Mouse (Mus musculus) heart, embryonic 13.5 days (tissue): ENCODE measurements around the gene Mamstr. TPM values are rescaled to one million over a fixed set of nuclear protein-coding genes. Genes with fewer than 3 reads are reported as not detected.
"Not testable (repeated sequence)": the region's sequence is repeated elsewhere in the genome, so short reads cannot be mapped to it uniquely, and the experiment has no call there.

Experiments used
- ATAC-seq: fragments of 200-750 bp; cut with Nextera tagmentation; 2 replicates; pipeline ENCODE4 v1.8.0; 2017; ENCODE audit warnings: moderate TSS enrichment; ENCODE audit not compliant: insufficient number of reproducible peaks, low FRiP score, low TSS enrichment; ENCODE audit errors: extremely low read depth
- H3K27ac ChIP-seq: fragments of 300-500 bp; sonication (generic); replicated peaks from 2 replicates; pipeline ENCODE4 v1.5.1; 2015; ENCODE audit warnings: moderate library complexity, mild to moderate bottlenecking, inconsistent platforms
- H3K27me3 ChIP-seq: fragments of 300-500 bp; sonication (generic); replicated peaks from 2 replicates; pipeline ENCODE4 v1.6.1; 2015; ENCODE audit warnings: mild to moderate bottlenecking, inconsistent platforms
- H3K36me3 ChIP-seq: fragments of 300-500 bp; sonication (generic); 2 replicates; pipeline ENCODE4 v1.6.1; 2015; ENCODE audit warnings: mild to moderate bottlenecking, inconsistent platforms
- H3K4me1 ChIP-seq: fragments of 300-500 bp; sonication (generic); 2 replicates; pipeline ENCODE4 v1.6.1; 2015; ENCODE audit warnings: inconsistent platforms
- H3K4me2 ChIP-seq: fragments of 300-500 bp; sonication (generic); 2 replicates; pipeline ENCODE4 v1.6.1; 2015; ENCODE audit warnings: inconsistent platforms, mild to moderate bottlenecking, moderate library complexity
- H3K4me3 ChIP-seq: fragments of 300-500 bp; sonication (generic); 2 replicates; pipeline ENCODE4 v1.5.1; 2015; ENCODE audit warnings: moderate library complexity, mild to moderate bottlenecking, inconsistent platforms
- H3K9ac ChIP-seq: fragments of 300-500 bp; sonication (generic); 2 replicates; pipeline ENCODE4 v1.6.1; 2015; ENCODE audit warnings: inconsistent platforms, mild to moderate bottlenecking, moderate library complexity
- H3K9me3 ChIP-seq: fragments of 300-500 bp; sonication (generic); 2 replicates; pipeline ENCODE4 v1.6.1; 2016; ENCODE audit warnings: inconsistent platforms
- WGBS: fragments of 180-500 bp; shearing (Covaris S2); methylation state at CpG from one replicate; pipeline ENCODE4 v1.1.7; 2015; ENCODE audit warnings: mixed read lengths; 5-methylcytosine and 5-hydroxymethylcytosine counted together
- polyA plus RNA-seq: library from polyadenylated mRNA; unstranded; fragments of >200 nt; fragmentation: Nextera tagmentation; extraction: Ambion mirVana; gene quantifications from 2 replicates; pipeline ENCODE4 v1.2.1, GENCODE M21; 2015

Mamstr gene
- polyA plus RNA-seq, 1 experiment from 2014 or later, result 5.0 TPM

DNA sequence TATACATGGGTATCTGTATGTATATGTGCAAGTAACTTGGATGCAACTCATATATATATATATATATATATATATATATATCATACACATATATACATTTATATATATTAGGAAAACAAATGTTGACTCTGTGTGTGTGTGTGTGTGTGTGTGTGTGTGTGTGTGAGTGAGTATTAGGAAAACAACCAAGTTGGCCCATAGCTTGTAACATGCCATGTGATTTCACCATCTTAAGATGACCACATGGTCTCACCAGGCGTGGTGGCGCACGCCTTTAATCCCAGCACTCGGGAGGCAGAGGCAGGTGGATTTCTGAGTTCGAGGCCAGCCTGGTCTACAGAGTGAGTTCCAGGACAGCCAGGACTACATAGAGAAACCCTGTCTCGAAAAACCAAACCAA is 21.9 kb downstream of the Mamstr start:
- 84% methylated on average over 6 of the region's 6 CpGs for WGBS
- H3K4me1 ChIP-seq, result peaks cover 18% of the 10 kb centered on the region
- H3K4me2 ChIP-seq, H3K36me3 ChIP-seq, H3K27ac ChIP-seq, H3K27me3 ChIP-seq, H3K9ac ChIP-seq, ATAC-seq, H3K4me3 ChIP-seq, H3K9me3 ChIP-seq: not testable (repeated sequence)

DNA sequence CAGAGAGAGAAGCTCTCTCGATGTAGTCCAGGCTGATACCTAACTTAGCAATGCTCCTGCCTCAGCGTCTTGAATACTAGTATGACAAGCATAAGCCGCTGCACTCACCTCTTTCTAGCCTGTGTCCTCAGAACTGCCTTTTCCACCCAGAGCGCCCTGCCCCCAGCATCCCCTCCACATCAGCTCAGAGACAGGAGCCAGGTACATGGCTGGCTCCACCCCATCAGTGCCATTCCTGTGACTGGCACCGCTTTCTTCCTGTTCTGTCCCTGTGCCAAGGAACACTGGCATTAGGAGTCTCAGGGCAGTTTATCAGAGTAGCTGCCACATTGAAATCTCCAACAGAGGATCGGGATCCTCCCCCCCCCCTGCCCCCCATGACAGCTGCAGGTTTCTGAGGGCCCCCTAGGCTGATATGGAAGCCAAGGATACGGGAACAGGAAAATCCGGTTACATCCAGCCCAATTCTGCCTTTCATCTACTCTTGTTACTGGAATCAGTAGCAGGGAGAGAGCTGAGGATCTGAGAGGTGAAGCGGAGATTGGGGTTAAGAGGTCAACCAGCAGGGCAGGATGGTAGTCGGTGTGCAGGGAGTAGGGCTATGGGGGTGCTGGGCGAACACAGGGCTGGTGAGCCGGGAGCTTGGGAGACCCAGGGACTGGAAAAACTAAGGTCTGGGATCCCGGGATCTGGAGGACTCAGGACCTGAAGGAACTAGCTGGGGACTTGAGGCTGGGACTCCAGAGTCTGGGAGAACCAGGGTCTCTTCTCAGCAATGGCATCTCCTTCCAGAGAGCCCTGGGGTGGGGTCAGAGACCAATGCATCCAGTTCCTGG is 25.7 kb downstream of the Mamstr start:
- WGBS, result 52% methylated on average over 13 of the region's 13 CpGs
- Histone ChIP-seq H3K4me3 (no peak overlapping the region), H3K27ac (no peak overlapping the region), H3K4me1 (peaks cover 18% of the 10 kb centered on the region), H3K36me3 (no peaks in the 10 kb centered on the region), H3K9ac (no peak overlapping the region), H3K9me3 (peaks cover 6% of the 10 kb centered on the region), H3K4me2 (no peak overlapping the region), H3K27me3 (no peaks in the 10 kb centered on the region; the same call in 1 of the 2 replicates)
- ATAC-seq, result no peak

DNA sequence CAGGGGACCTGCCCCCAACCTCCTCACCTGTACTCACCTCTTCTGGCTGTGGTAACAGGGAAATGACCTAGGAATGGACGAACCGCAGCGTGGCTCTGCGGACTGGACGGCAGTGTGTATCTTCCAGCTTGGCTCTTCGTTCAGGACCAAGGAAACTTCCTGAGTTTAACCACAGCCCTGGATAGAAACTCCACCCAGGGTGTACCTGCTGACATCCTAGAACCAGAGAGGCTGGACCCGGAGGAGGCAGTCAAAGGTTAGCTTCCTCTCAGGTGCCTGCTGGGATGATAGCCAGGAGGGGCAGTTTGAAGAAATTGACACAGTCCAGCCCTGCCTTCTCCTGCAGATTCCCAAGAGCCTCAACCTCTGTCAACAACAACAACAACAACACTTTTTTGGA is 26.4 kb downstream of the Mamstr start, which contains the start of gene Fut2:
TSS of gene Fut2 (minus strand) at position 234 of the 400 bp plus-strand sequence.
- ATAC-seq, result no peak
- Histone ChIP-seq H3K27ac (no peak within 1 kb of the TSS), H3K27me3 (no peaks in the 10 kb centered on the region; the same call in 1 of the 2 replicates), H3K36me3 (no peaks in the 10 kb centered on the region), H3K9ac (no peak within 1 kb of the TSS), H3K4me1 (peaks cover 18% of the 10 kb centered on the region), H3K4me2 (no peak within 1 kb of the TSS), H3K4me3 (no peak within 1 kb of the TSS), H3K9me3 (peaks cover 6% of the 10 kb centered on the region)
- 75% methylated on average over 7 of the region's 7 CpGs for WGBS

DNA sequence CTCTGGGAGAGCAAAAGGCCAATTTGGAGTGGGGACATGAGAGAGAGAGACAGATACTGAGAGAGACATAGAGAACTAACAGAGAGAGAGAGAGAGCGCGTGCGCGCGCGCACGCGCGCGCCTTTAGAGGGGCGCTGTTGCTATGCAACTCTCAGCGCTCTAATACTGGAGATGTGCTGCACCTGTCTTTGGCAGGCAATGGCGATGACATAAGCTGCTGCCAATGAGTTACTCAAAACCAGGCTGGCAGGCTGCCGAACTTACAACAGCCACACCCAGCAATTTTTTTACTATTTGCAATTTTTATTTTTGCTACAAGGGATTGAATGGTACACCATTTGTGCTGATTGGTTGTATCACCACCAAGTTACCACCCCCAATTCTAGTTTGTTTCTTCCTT is 28.0 kb downstream of the Mamstr start:
- peaks cover 6% of the 10 kb centered on the region for H3K9me3 ChIP-seq
- H3K4me3 ChIP-seq, result no peak overlapping the region
- no peak overlapping the region for H3K9ac ChIP-seq
- H3K27ac ChIP-seq, result no peak overlapping the region
- no peak overlapping the region for H3K4me2 ChIP-seq
- H3K36me3 ChIP-seq, result no peaks in the 10 kb centered on the region
- peaks cover 5% of the 10 kb centered on the region; the same call in 1 of the 2 replicates for H3K27me3 ChIP-seq
- peaks cover 18% of the 10 kb centered on the region for H3K4me1 ChIP-seq
- 57% methylated on average over 14 of the region's 14 CpGs for WGBS
- no peak for ATAC-seq

DNA sequence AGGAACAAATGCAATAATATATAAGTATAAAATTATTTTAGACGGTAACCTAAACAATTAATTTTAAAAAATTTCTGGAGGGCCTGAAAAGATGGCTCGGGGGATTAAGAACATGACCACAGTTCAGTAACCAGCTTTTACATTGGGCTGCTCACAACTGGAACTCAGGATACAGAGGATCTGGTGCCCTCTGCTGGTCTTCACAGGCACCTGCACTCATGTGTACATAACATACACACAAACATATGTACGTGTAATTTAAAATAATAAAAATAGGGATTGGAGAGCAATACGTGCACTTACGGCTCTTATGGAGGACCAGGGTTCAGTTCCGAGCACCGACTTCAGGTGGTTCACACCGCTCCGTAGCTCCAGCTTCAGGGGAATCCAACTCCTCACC is 29.1 kb downstream of the Mamstr start:
- Histone ChIP-seq H3K4me2 (no peak overlapping the region), H3K9ac (no peak overlapping the region), H3K9me3 (peaks cover 6% of the 10 kb centered on the region), H3K4me3 (no peak overlapping the region), H3K36me3 (no peaks in the 10 kb centered on the region), H3K27me3 (peaks cover 9% of the 10 kb centered on the region; the same call in 1 of the 2 replicates), H3K4me1 (peaks cover 18% of the 10 kb centered on the region), H3K27ac (no peak overlapping the region)
- no peak for ATAC-seq
- 93% methylated on average over 9 of the region's 9 CpGs for WGBS

DNA sequence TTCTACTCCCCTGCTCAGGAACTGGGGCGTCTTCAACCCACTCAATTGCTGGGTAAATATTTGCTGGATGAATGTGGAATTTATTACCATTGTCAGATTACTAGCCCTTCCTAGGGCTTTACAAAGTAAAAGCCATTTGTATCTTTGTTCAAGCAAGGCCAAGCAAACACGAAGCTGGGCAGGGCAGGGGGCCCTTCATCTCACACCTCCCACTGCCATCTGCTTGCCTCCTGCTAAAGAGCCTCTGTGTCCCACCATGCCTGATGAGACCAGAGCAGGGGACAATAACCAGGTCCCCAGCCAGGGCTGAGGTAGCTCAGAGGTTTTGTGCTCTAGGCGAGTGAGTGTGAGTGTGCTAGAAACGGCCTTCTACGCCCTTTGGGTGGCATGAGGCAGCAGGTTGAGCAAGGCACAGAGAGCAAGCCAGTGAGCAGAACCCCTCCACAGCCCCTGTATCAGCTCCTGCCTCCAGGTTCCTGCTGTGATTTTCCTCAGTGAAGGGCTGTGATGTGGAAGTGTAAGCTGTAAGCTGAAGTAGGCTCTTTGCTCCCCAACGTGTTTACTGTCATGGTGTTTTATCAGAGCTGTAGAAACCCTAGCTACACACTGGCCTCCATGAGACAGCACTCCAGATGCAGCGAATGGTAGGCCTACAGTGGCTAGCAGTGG is 38.0 kb downstream of the Mamstr start:
- no peak overlapping the region for H3K4me2 ChIP-seq
- H3K4me3 ChIP-seq, result no peak overlapping the region
- H3K27me3 ChIP-seq, result 0 out of 2 replicates have a peak, but pooled peaks cover 5% of the 10 kb centered on the region
- H3K4me1 ChIP-seq, result peaks cover 32% of the 10 kb centered on the region
- H3K36me3 ChIP-seq, result no peaks in the 10 kb centered on the region
- H3K9me3 ChIP-seq, result no peaks in the 10 kb centered on the region
- WGBS, result 70% methylated on average over 7 of the region's 7 CpGs
- H3K27ac ChIP-seq, result no peak overlapping the region
- H3K9ac ChIP-seq, result no peak overlapping the region
- no peak for ATAC-seq

DNA sequence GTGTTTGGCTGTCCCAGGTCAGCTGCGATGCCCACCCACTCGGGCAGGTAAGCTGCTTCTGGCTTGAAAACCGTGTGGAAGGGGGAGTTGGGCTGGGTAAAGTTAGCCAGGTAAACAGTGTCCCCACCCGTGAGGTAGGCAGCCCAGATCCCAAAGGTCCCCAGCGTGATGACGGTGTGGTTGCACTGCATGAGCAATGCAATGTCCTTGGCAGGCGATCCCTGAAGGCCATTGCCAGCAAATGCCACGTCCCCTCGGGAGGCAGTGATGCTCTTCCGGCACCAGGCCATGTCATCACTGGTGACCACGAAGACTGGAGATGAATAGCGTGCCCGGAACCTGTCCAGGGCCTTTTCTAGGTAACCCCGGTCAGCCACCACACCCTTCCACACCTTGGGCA is 38.7 kb downstream of the Mamstr start:
- no peak for ATAC-seq
- peaks cover 6% of the 10 kb centered on the region; the same call in 1 of the 2 replicates for H3K27me3 ChIP-seq
- H3K9ac ChIP-seq, result no peak overlapping the region
- H3K27ac ChIP-seq, result no peak overlapping the region
- no peak overlapping the region for H3K4me3 ChIP-seq
- peaks cover 32% of the 10 kb centered on the region for H3K4me1 ChIP-seq
- H3K9me3 ChIP-seq, result no peaks in the 10 kb centered on the region
- WGBS, result 84% methylated on average over 14 of the region's 14 CpGs
- no peak overlapping the region for H3K4me2 ChIP-seq
- H3K36me3 ChIP-seq, result no peaks in the 10 kb centered on the region

DNA sequence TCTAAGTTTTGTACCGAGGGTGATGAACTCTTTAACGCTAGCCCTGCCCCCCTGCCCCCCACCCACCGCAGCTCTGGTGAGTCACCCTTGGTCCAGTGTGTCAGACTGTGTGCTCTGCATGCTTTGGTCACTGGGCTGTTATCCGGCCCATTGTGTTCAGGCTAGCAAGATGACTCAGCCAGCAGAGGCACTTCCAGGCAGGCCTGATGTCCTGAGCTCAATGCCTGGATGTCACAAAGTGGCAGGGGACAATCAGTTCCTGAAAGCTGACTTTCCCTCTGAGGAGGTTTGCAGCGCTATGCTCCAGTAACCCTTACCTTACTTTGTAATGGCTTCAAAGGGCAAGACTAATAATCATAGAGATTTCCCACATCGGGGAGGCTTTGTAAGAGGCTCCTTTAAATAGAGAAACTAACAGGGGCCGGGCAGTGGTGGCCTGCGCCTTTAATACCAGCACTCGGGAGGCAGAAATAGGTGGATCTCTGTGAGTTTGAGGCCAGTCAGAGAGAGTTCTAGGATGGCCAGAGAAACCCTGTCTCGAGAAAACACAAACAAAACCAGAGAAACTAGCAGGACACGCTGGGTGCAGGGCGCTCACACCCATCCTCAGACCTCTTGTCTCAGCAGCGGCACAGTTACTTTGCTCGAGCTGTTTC is 40.3 kb downstream of the Mamstr start:
- 57% methylated on average over 14 of the region's 14 CpGs for WGBS
- Histone ChIP-seq H3K9me3 (no peaks in the 10 kb centered on the region), H3K4me2 (no peak overlapping the region), H3K27ac (peak overlapping the region; percentile 59), H3K36me3 (no peaks in the 10 kb centered on the region), H3K4me3 (no peak overlapping the region), H3K9ac (0 out of 2 replicates have a peak overlapping the region, but pooled peaks have one; percentile 20), H3K4me1 (peaks cover 32% of the 10 kb centered on the region), H3K27me3 (peaks cover 16% of the 10 kb centered on the region; the same call in 1 of the 2 replicates)
- no peak for ATAC-seq

DNA sequence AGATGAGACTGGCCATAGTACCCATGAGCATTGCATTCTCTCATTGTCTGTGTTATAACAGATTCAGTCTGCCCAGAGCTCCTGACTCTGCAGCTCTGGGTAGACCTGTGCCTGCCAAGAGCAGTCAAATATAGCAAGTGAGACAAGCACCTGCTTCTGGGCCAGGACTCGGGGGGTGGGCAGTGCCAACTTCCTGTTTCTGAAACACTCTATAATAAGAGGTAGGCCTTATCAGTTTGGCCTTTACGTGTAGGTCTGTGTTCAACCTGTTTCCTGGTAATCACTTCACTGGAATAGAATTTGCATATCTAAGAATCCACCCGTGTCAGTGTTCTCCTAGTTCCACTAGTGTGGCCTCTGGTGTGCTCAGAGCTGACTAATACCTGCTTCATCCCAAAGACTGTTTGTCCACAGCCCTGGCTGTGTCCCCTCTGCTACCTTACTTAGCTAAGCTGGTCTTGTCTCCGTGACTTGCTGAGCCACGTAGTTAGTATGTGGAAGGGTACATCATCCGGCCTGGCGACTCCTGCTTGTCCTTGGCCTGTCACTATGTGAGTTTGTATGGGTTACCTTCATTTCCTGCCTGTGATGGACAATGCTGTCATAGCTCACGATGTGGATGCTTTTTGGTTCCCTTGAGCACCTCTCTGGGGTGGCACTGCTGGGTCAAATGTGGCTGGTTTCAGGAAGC is 41.4 kb downstream of the Mamstr start:
- peak overlapping the region; percentile 59 for H3K27ac ChIP-seq
- peaks cover 17% of the 10 kb centered on the region; the same call in 1 of the 2 replicates for H3K27me3 ChIP-seq
- H3K4me1 ChIP-seq, result peaks cover 32% of the 10 kb centered on the region
- H3K9me3 ChIP-seq, result no peaks in the 10 kb centered on the region
- no peak for ATAC-seq
- 0 out of 2 replicates have a peak overlapping the region, but pooled peaks have one; percentile 35 for H3K9ac ChIP-seq
- no peak overlapping the region for H3K4me3 ChIP-seq
- 60% methylated on average over 8 of the region's 8 CpGs for WGBS
- no peak overlapping the region for H3K4me2 ChIP-seq
- no peaks in the 10 kb centered on the region for H3K36me3 ChIP-seq

DNA sequence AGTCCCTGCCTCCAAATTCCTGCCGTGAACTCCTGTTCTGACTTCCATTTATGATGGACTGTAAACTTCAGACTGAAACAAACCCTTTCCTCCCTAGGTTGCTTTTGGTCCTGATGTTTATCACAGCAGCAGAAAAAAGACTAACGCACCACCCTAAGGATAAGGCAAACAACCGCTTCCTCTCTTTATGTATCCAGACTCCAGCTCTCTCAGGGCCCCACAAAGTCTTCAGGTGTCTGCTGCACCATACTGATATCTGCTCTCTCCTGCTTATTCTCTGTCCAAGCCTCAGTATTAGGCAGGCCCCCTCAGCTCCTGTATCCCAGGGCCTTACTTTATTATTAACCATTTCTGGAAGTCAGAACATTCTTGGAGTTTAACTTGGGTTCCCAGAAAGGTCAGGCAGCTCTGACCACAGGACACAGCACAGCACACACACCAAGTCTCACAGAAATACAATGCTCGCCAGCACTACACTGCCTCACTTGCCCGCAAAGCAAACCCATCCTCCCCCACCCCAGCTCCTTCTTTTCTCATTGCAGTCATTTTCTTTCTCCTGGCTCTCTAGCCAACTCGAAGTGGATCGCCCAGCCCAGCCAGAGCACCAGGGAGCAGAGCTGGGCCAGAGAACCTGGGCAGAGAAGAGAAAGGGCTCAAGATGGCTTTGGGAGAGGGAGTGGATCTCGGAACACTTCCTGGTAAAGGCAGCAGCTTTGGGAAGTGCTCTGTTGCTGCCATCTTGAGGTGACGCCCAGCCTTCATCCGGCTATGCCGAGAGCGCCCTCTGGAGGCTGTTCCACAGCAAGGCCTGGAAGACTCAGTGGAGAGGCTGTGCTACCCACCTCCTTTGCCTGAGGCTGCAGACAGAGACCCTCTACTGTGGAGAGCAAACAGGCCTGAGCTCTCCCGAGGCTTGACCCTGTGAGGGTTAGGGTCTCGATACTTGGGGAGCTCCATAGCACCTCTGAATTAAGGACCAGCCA is 42.7 kb downstream of the Mamstr start:
- H3K36me3 ChIP-seq, result no peaks in the 10 kb centered on the region
- peak overlapping the region; percentile 62 for H3K4me2 ChIP-seq
- WGBS, result 27% methylated on average over 14 of the region's 14 CpGs
- no peaks in the 10 kb centered on the region for H3K9me3 ChIP-seq
- H3K27me3 ChIP-seq, result peaks cover 17% of the 10 kb centered on the region; the same call in 1 of the 2 replicates
- H3K9ac ChIP-seq, result peak overlapping the region; percentile 74
- H3K4me3 ChIP-seq, result 0 out of 2 replicates have a peak overlapping the region, but pooled peaks have one; percentile 22
- H3K27ac ChIP-seq, result peak overlapping the region; percentile 51; the same call in 1 of the 2 replicates
- H3K4me1 ChIP-seq, result peaks cover 32% of the 10 kb centered on the region
- ATAC-seq, result no peak; the same call in 1 of the 2 replicates
